Mouse (Mus musculus) spleen, adult 2 months (tissue): ENCODE results near the gene Cse1l. TPM values are rescaled to one million over a fixed set of nuclear protein-coding genes. Genes with fewer than 3 reads are reported as not detected.

Experiments
- DNase-seq, 2 experiments: peaks; one replicate each; pipeline versions ENCODE4 v3.0.0 to v3.0.0-alpha.2; 2012 to 2021; ENCODE audit warnings: low spot score in 2 of 2, low read depth in 1 of 2
- H3K27ac ChIP-seq: fragments of 200-500 bp; 2 replicates; pipeline ENCODE4 v1.5.1; 2012; ENCODE audit warnings: low read length, inconsistent platforms; ENCODE audit not compliant: insufficient read depth
- H3K27me3 ChIP-seq: fragments of 200-500 bp; 2 replicates; pipeline ENCODE4 v1.6.1; 2012; ENCODE audit warnings: mild to moderate bottlenecking, moderate library complexity, low read length, inconsistent platforms; ENCODE audit not compliant: control insufficient read depth, insufficient read depth
- H3K36me3 ChIP-seq: fragments of 200-500 bp; 2 replicates; pipeline ENCODE4 v1.6.1; 2012; ENCODE audit warnings: mild to moderate bottlenecking, low read length, inconsistent platforms; ENCODE audit not compliant: control insufficient read depth, insufficient read depth
- H3K4me1 ChIP-seq: fragments of 200-500 bp; 2 replicates; pipeline ENCODE4 v1.6.1; 2011; ENCODE audit warnings: inconsistent platforms; ENCODE audit not compliant: control insufficient read depth, insufficient read depth, insufficient read length
- H3K4me3 ChIP-seq: fragments of 200-500 bp; 2 replicates; pipeline ENCODE4 v1.5.1; 2011; ENCODE audit warnings: mild to moderate bottlenecking, inconsistent platforms; ENCODE audit not compliant: insufficient read depth, insufficient read length; ENCODE audit errors: extremely low read depth
- CTCF ChIP-seq: fragments of 200-500 bp; IDR thresholded peaks from 2 replicates; pipeline ENCODE4 v1.5.1; 2011; ENCODE audit warnings: mild to moderate bottlenecking, inconsistent platforms; ENCODE audit not compliant: insufficient read depth, insufficient read length, insufficient replicate concordance; ENCODE audit errors: extremely low read depth
- POLR2A ChIP-seq: fragments of 200-500 bp; IDR thresholded peaks from 2 replicates; pipeline ENCODE4 v1.6.1; 2011; ENCODE audit warnings: low read depth, low read length, inconsistent platforms
- WGBS: fragments of 180-500 bp; shearing (Covaris S2); methylation state at CpG from one replicate; pipeline ENCODE4 v1.1.7; 2018; 5-methylcytosine and 5-hydroxymethylcytosine counted together
- polyA plus RNA-seq: library from polyadenylated mRNA; depleted of rRNA; stranded (reverse); fragments of >200 nt; gene quantifications from 2 replicates; pipeline ENCODE4 v1.2.3, GENCODE M21; 2012

The Cse1l gene
- polyA plus RNA-seq, 1 experiment: 12.1 TPM

- H3K4me1 ChIP-seq: peaks cover 13% of the 10 kb centered on the region
- WGBS: 38% methylated on average over 2 of the region's 2 CpGs
- no peak for TF ChIP-seq CTCF
- TF ChIP-seq POLR2A: no peak
- H3K4me3 ChIP-seq: no peak overlapping the region
- H3K27me3 ChIP-seq: no peaks in the 10 kb centered on the region
- no peak overlapping the region for H3K27ac ChIP-seq
- H3K36me3 ChIP-seq: peaks cover 10% of the 10 kb centered on the region
- DNase-seq: no peak
These were observed 58.9 kb downstream of the Cse1l start for GRCm38 (mm10) chr2:166964773-166965172.

DNA sequence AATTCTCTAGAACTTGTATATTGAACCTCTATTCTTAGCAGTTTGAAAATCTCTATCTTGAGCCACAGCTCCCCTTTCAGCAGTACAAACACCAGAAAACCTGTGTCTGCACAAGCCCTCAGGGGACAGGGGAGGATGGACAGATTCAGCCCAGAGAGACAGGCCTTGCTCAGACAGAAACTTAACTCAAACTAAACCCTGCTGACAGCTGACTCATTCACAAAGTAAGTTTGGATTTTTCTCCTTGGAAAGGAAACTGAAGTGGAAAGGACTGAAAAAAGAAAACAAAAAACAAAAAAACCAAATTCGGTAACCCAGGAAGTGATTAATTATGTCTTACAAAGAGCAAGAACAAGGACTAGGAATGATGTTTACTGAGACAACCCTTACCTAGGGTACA is 67.3 kb downstream of the Cse1l start:
- H3K27ac ChIP-seq: peak overlapping the region; percentile 2; the same call in 1 of the 2 replicates
- no peaks in the 10 kb centered on the region for H3K36me3 ChIP-seq
- H3K27me3 ChIP-seq: no peaks in the 10 kb centered on the region
- TF ChIP-seq CTCF (no peak), POLR2A (no peak)
- DNase-seq: no peak
- WGBS: 44% methylated on average over 1 of the region's 1 CpGs
- no peak overlapping the region for H3K4me3 ChIP-seq
- peaks cover 35% of the 10 kb centered on the region for H3K4me1 ChIP-seq

DNA sequence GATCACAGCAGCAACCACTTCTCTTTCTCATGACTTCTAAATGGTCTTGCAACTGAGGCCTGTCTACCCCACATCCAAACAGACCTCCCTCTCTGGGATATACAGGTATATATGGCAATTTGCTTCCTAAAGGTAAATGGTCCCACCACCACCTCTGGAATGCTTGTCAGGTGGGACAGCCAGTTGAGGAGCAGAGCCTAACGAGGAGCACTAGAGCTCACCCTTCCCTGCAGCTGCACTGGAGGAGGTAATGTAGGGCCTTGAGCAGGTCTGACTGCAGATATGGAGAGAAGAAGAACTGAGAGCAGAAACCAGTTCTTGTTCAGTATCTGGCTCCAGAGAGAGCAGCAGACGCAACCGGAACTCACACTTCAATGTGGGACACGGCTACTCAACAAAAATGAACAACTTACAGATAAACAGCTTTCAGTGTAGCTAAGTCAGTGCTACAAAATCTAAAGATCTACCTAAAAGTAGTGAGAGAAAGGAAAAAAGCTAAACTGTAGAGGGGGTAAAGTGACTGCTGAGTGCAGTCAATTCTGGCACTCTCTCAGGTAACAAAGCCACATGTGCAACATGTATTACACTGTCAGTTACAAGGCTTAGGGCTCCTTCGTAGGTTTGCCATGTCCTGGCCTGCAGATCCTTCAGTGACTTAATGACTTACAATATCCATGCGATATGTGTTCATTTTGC is 68.5 kb downstream of the Cse1l start:
- no peak for DNase-seq
- H3K27ac ChIP-seq: peak overlapping the region; percentile 67
- 49% methylated on average over 6 of the region's 6 CpGs for WGBS

DNA sequence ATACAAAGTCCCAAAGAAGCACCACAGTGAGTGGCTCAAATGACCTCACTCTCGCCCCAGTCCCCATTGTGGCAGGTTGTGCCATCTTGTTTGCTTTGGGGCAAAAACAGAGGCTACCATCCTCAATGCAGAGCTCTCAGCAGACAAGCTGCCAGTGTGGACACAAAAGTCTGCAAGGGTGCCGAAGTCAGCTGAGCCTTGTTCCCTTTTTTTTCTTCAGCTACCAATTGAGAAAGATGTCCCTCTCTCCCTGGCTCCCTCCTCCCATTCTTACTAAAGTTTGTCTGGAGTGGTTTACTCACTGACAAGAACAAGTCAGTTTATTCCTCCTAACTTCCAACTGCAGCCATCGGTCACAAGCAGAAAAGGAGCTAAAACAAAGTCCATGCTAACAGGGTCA is 70.5 kb downstream of the Cse1l start:
- no peak for DNase-seq
- WGBS: 46% methylated on average over 3 of the region's 3 CpGs

More for the DNA sequence above, 68.5 kb downstream of the Cse1l start:
- Histone ChIP-seq H3K4me3 (no peak overlapping the region), H3K27me3 (no peaks in the 10 kb centered on the region), H3K36me3 (no peaks in the 10 kb centered on the region), H3K4me1 (peaks cover 35% of the 10 kb centered on the region)
- TF ChIP-seq POLR2A: no peak

GRCm38 (mm10) chr2:166977490-166977889 is 71.7 kb downstream of the Cse1l start:
- Histone ChIP-seq H3K36me3 (no peaks in the 10 kb centered on the region), H3K27ac (no peak overlapping the region), H3K4me3 (no peak overlapping the region), H3K27me3 (no peaks in the 10 kb centered on the region), H3K4me1 (peaks cover 38% of the 10 kb centered on the region)
- no peak for DNase-seq
- WGBS: 33% methylated on average over 3 of the region's 3 CpGs
- no peak for TF ChIP-seq POLR2A
- TF ChIP-seq CTCF: no peak

More for the DNA sequence above, 70.5 kb downstream of the Cse1l start:
- Histone ChIP-seq H3K4me1 (peaks cover 38% of the 10 kb centered on the region), H3K27me3 (no peaks in the 10 kb centered on the region), H3K4me3 (no peak overlapping the region), H3K36me3 (no peaks in the 10 kb centered on the region), H3K27ac (peak overlapping the region; percentile 67)
- TF ChIP-seq CTCF (no peak), POLR2A (no peak)

DNA sequence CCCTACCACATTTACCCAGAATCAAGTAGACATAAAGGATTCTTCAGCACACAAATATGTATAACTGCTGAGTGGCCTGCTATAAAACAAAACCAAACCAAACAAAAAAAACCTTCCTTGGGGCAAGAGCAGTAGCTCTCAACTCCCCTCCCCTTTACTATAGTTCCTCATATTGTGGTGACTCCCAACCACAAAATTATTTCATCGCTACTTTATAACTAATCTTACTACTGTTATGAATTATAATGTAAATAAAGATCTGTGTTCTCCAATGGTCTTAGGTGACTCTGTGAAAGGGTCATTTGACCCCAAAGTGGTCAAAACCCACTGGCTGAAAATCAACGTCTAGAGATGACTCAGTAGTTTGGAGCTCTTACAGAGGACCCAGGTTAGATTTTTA is 74.3 kb downstream of the Cse1l start:
- 12% methylated on average over 2 of the region's 2 CpGs for WGBS
- no peak for DNase-seq
- Histone ChIP-seq H3K36me3 (no peaks in the 10 kb centered on the region), H3K4me3 (no peak overlapping the region), H3K27me3 (no peaks in the 10 kb centered on the region), H3K27ac (no peak overlapping the region), H3K4me1 (peaks cover 36% of the 10 kb centered on the region)
- TF ChIP-seq POLR2A (no peak), CTCF (no peak)

DNA sequence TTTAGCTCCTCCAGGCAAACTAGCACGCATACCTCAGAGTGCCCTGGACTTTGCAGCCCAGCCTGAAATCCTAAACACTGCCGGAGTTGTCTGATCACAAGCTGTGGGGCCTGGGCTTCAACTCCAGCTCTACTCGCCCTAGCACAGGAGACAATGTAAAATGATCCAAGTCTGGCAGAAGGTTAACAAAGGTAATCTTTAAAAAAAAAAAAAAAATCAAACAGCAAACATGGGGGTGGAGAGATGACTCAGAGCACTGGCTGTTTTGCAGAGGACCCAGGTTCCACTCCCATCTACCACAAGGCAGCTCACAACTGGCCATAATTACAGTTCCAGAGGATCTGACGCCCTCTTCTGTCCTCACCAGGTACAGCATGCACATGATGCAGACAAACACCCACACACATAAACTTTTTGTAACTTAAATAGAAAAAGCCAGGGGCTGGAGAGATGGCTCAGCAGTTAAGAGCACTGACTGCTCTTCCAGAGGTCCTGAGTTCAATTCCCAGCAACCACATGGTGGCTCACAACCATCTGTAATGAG is 77.6 kb downstream of the Cse1l start:
- no peak for TF ChIP-seq POLR2A
- no peak for TF ChIP-seq CTCF
- peaks cover 11% of the 10 kb centered on the region for H3K4me1 ChIP-seq
- no peaks in the 10 kb centered on the region for H3K27me3 ChIP-seq
- WGBS: 93% methylated on average over 4 of the region's 4 CpGs
- H3K27ac ChIP-seq: no peak overlapping the region
- H3K4me3 ChIP-seq: no peak overlapping the region
- DNase-seq: no peak
- H3K36me3 ChIP-seq: no peaks in the 10 kb centered on the region

DNA sequence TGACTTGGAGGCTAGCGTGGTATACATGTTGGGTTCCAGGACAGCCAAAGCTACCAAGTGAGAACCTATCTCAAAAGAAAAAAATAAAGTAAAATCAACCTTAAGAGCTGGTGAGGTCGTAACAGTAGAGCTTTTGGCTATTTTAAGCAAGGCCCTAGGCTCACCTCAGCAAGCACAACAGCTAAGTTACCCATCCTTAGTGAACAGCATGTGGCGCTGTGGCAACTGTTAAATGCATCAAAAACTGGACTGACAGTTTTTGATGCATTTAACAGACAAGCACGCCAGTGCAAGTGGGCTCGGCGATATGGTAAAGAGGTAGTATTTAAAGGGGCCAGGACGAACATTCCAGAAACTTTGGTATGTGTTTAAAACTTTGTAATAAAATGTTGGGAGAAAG is 85.0 kb downstream of the Cse1l start:
- H3K27me3 ChIP-seq: no peaks in the 10 kb centered on the region
- H3K4me3 ChIP-seq: no peak overlapping the region
- 70% methylated on average over 7 of the region's 7 CpGs for WGBS
- no peak for DNase-seq
- H3K27ac ChIP-seq: no peak overlapping the region; the same call in 1 of the 2 replicates
- H3K4me1 ChIP-seq: peaks cover 7% of the 10 kb centered on the region; the same call in 1 of the 2 replicates
- no peaks in the 10 kb centered on the region for H3K36me3 ChIP-seq
- no peak for TF ChIP-seq POLR2A
- no peak for TF ChIP-seq CTCF
